ENCODE assay signal across 22 mouse cellular contexts in genomic region chr1:118633415-118633980, GRCm38 (mm10). TPM values are rescaled to one million over a fixed set of nuclear protein-coding genes. Genes with fewer than 3 reads are reported as not detected.
A peak's percentile ranks its signal among the peaks of the same experiment; 100 is the strongest.
DNase-seq lines count a peak whose midpoint lies in the region; ATAC-seq lines count a peak whose summit lies in the region.
"Had no signal": no experiment of that assay in that cellular context is flagged by ENCODE, and none has a peak within 500 bp of the region (broad histone marks: within the 10 kb centered on the region; RNA-seq: fewer than 3 reads in every experiment).

No protein-coding gene starts in this region.

- H3K27ac ChIP-seq in heart, embryonic 10.5 days, result no peak overlapping the region
- H3K27ac ChIP-seq: embryonic facial prominence, embryonic 10.5 days; forebrain, embryonic 13.5 days; gastrocnemius, adult 2 months; heart, embryonic 13.5 days; hindbrain, embryonic 12.5 days had no signal

- WGBS in heart, embryonic 10.5 days, result 75% methylated on average over 4 of the region's 4 CpGs

- H3K4me3 ChIP-seq in heart, embryonic 10.5 days, result no peak overlapping the region
- H3K4me3 ChIP-seq: embryonic facial prominence, embryonic 10.5 days; forebrain, embryonic 13.5 days; gastrocnemius, adult 2 months; heart, embryonic 13.5 days; hindbrain, embryonic 12.5 days had no signal

- 0 out of 2 replicates have a peak, but pooled peaks have one; percentile 6 for ATAC-seq in neutrophil, adult 5-6 weeks (ENCODE audit: extremely low read depth, insufficient number of reproducible peaks, low FRiP score, poor library complexity, severe bottlenecking)
- ATAC-seq: forebrain, embryonic 13.5 days; forebrain, postnatal 0 days; hindbrain, embryonic 16.5 days; Patski had no signal

- no peaks in the 10 kb centered on the region for H3K4me1 ChIP-seq in heart, embryonic 10.5 days
- H3K4me1 ChIP-seq: embryonic facial prominence, embryonic 10.5 days; hindbrain, embryonic 12.5 days had no signal

- H3K36me3 ChIP-seq in heart, embryonic 10.5 days, result no peaks in the 10 kb centered on the region
- H3K36me3 ChIP-seq: embryonic facial prominence, embryonic 10.5 days; heart, embryonic 13.5 days; hindbrain, embryonic 12.5 days had no signal

- H3K9me3 ChIP-seq in heart, embryonic 10.5 days, result no peaks in the 10 kb centered on the region
- H3K9me3 ChIP-seq: embryonic facial prominence, embryonic 10.5 days; forebrain, embryonic 13.5 days; heart, embryonic 13.5 days; hindbrain, embryonic 12.5 days had no signal

- peak; percentile 7 to 20 for DNase-seq in spleen, postnatal 36 days (ENCODE audit: low spot score in 2 of 2)
- DNase-seq in spleen, adult 12 weeks (ENCODE audit: low spot score), result no peak
- peak; percentile 75 for DNase-seq in ZHBTc4 (ENCODE audit: low read depth, low spot score)
- DNase-seq in urinary bladder, postnatal 10 days (ENCODE audit: low spot score), result no peak
- no peak for DNase-seq in left cerebral cortex, adult 18-20 months (ENCODE audit: low spot score in 2 of 2)
- DNase-seq in heart, embryonic 10.5 days (ENCODE audit: low spot score), result no peak
- DNase-seq: adrenal gland, postnatal 14 days; cerebellum, adult 18-20 months; cerebellum, adult 9-11 months; cerebellum, postnatal 36 days; forebrain, postnatal 0 days; gastrocnemius, adult 2 months; gastrocnemius, postnatal 25 days; heart, postnatal 36 days had no signal

- peaks cover 19% of the 10 kb centered on the region; the same call in 1 of the 2 replicates for H3K27me3 ChIP-seq in heart, embryonic 10.5 days (ENCODE audit: insufficient read depth, poor library complexity, severe bottlenecking)
- H3K27me3 ChIP-seq: Patski had no signal

RNA-seq across cellular contexts. Expression of gene Tfcp2l1, which starts 5.8 kb away (rescaled TPM):
- total RNA-seq in neutrophil, adult 5-6 weeks (2017), result not detected in 2 replicates
- 1 to 10 TPM; 2.7 to 2.9 TPM for total RNA-seq in left cerebral cortex, adult 18-20 months (2021)
- polyA plus RNA-seq in heart, embryonic 10.5 days (2016; fragmentation: Nextera tagmentation; extraction: Ambion mirVana), result 1.3 and 1.5 TPM in 2 replicates
- total RNA-seq: MEL had no signal

Comparison
In these comparisons a context has a peak if more than half of its experiments do, and no peak if none do; other contexts are left out.
1. DNase-seq: peak in spleen, postnatal 36 days (2 of 2) and ZHBTc4 (single experiment); none in spleen, adult 12 weeks (single experiment), urinary bladder, postnatal 10 days (single experiment), left cerebral cortex, adult 18-20 months (0 of 2) and heart, embryonic 10.5 days (single experiment).